Mouse (Mus musculus): ENCODE results near the gene Arhgap4. TPM values are rescaled to one million over a fixed set of nuclear protein-coding genes. Genes with fewer than 3 reads are reported as not detected.

Arhgap4 gene
- polyA plus RNA-seq, 1 experiment from 2014 or later = 3.0 TPM

DNA sequence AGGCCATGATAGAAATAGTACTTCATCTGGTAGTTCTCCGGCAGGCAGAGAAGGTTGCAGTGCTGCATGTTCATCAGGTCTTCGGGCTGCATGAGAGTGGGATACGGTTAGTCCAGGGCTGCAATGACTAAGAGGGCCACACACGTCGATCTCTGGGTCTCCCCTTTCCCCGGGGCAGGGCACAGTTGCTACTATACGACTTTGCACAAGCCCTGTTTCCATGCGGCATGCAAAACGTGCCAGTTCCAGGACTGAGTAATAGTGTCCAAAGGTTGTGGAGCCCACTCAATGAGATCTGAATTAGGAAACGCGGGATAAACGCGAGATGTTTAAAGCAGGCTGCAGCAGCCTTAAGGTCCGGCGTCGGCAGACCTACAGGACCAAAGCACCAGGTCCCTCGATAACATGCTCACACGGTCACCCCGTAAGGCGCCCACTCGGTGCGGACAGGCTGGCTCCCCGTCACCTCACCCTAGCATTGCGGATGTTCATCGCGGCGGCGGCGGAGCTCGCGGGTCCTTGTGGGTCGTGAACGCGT, 316 bp downstream of the Arhgap4 start:
- Histone ChIP-seq H3K36me3 (replicated peaks; ENCODE audit: control insufficient read depth, insufficient read depth) (peaks cover 23% of the 10 kb centered on the region), H3K4me3 (replicated peaks; ENCODE audit: low read length) (peak overlapping the region; percentile 53), H3K27me3 (ENCODE audit: control insufficient read depth, insufficient read depth, low read length) (no peaks in the 10 kb centered on the region), H3K27ac (peak overlapping the region; percentile 72), H3K4me2 (replicated peaks) (peak overlapping the region; percentile 73), H3K9ac (peak overlapping the region; percentile 68), H3K4me1 (replicated peaks; ENCODE audit: control insufficient read depth, insufficient read depth, low read length) (no peaks in the 10 kb centered on the region; the same call in 1 of the 2 replicates), H3K9me3 (ENCODE audit: control insufficient read depth, low read length) (no peaks in the 10 kb centered on the region)
- 22% methylated on average over 34 of the region's 34 CpGs for WGBS
- ATAC-seq (ENCODE audit: low FRiP score) (peak; percentile 49), DNase-seq (ENCODE audit: low spot score) (no peak)

DNA sequence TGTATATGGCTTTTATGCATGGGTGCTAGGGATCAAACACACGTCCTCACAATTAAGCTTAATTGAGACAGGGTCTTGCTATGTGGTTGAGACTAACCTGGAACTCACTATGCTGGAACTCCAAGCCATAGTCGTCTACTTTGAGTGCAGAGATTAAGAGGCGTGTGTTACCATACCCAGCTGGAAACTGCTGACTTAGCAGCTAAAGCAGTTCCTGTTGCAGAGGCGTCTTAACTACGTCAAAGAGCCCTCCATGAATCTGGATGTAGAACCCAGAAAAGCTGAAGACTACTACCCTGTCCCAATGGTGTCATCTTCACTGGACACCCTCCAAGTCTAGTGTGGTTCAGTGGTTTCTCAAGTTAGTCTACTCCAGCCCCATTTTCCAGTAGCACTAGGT, 3.0 kb downstream of the Arhgap4 start:
- H3K9ac ChIP-seq = no peak overlapping the region
- no peaks in the 10 kb centered on the region for H3K9me3 ChIP-seq (ENCODE audit: control insufficient read depth, low read length)
- H3K4me1 ChIP-seq (replicated peaks; ENCODE audit: control insufficient read depth, insufficient read depth, low read length) = peaks cover 5% of the 10 kb centered on the region; the same call in 1 of the 2 replicates
- H3K4me3 ChIP-seq (replicated peaks; ENCODE audit: low read length) = no peak overlapping the region
- no peak overlapping the region for H3K27ac ChIP-seq
- no peak overlapping the region for H3K4me2 ChIP-seq (replicated peaks)
- H3K36me3 ChIP-seq (replicated peaks; ENCODE audit: control insufficient read depth, insufficient read depth) = peaks cover 23% of the 10 kb centered on the region
- ATAC-seq (ENCODE audit: low FRiP score) = no peak
- DNase-seq (ENCODE audit: low spot score) = no peak
- WGBS = 86% methylated on average over 5 of the region's 5 CpGs
- H3K27me3 ChIP-seq (ENCODE audit: control insufficient read depth, insufficient read depth, low read length) = no peaks in the 10 kb centered on the region

DNA sequence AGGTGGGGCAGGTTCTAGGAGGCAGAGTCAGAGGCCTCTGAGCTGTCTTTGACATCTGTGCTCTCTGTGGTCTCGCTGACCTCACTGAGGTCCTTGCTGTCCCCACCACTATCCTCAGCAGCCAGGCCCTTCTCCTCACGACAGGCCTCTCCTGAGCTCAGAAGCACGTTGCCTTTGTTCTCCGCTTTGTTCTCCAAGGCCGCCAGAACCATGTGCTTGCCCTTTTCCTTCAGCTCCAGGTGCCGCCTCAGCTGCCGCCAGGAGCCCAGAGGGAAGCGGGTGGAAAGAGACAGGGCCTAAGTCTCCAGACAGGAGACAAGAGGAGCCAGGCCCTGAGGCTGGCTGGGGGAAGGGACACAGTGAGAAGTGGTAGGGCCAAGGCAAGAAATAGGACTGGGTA, 4.7 kb downstream of the Arhgap4 start:
- Histone ChIP-seq H3K27ac (no peak overlapping the region), H3K36me3 (replicated peaks; ENCODE audit: control insufficient read depth, insufficient read depth) (peaks cover 23% of the 10 kb centered on the region), H3K27me3 (ENCODE audit: control insufficient read depth, insufficient read depth, low read length) (no peaks in the 10 kb centered on the region), H3K4me1 (replicated peaks; ENCODE audit: control insufficient read depth, insufficient read depth, low read length) (peaks cover 5% of the 10 kb centered on the region; the same call in 1 of the 2 replicates), H3K4me2 (replicated peaks) (no peak overlapping the region), H3K9ac (no peak overlapping the region), H3K9me3 (ENCODE audit: control insufficient read depth, low read length) (no peaks in the 10 kb centered on the region), H3K4me3 (replicated peaks; ENCODE audit: low read length) (no peak overlapping the region)
- no peak for DNase-seq (ENCODE audit: low spot score)
- ATAC-seq (ENCODE audit: low FRiP score) = no peak
- 70% methylated on average over 8 of the region's 8 CpGs for WGBS

DNA sequence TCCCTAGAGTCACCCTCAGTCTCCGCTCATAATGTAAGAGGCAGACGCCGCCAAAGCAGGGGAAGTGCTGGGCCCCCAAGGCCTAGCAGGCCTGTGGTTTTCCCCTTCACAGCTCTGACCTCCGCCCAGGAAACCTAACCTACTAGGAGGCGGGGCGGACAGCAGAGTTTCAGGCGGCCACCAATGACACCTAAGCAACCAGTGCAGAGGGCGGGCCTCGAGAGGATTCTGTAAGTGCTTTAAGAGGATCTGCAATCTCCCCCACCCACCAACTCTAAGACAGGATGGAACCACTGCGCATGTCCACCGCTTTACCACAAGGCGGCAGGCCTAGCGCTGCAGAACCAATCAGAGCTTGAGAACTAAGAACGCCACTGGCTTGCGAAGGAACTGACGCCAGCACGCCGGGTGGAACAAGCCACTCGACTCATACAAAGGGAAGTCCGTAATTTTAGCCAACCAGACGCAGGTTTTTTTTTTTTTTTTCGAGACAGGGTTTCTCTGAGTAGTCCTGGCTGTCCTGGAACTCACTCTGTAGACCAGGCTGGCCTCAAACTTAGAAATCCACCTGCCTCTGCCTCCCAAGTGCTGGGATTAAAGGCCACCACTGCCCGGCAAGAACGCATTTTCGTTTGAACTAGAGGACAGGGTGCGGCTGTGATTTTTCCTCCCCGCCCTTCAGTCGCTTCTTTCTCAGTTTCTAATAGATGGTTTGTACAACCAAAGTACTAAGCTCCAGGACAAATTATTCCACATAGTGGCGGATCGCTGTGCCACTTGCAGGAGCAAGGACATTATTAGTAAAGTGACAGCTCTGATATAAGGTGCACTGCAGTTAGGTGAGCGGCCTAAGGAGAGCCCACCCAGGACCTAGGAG, 6.6 kb downstream of the Arhgap4 start:
- WGBS = 27% methylated on average over 31 of the region's 31 CpGs
- Histone ChIP-seq H3K9me3 (ENCODE audit: control insufficient read depth, low read length) (no peaks in the 10 kb centered on the region), H3K4me1 (replicated peaks; ENCODE audit: control insufficient read depth, insufficient read depth, low read length) (peaks cover 5% of the 10 kb centered on the region; the same call in 1 of the 2 replicates), H3K36me3 (replicated peaks; ENCODE audit: control insufficient read depth, insufficient read depth) (peaks cover 23% of the 10 kb centered on the region), H3K4me3 (replicated peaks; ENCODE audit: low read length) (peak overlapping the region; percentile 19; the same call in 1 of the 2 replicates), H3K27me3 (ENCODE audit: control insufficient read depth, insufficient read depth, low read length) (no peaks in the 10 kb centered on the region), H3K27ac (peak overlapping the region; percentile 80), H3K4me2 (replicated peaks) (peak overlapping the region; percentile 47), H3K9ac (peak overlapping the region; percentile 53)
- DNase-seq (ENCODE audit: low spot score) = peak; percentile 86
- ATAC-seq (ENCODE audit: low FRiP score) = peak; percentile 97

DNA sequence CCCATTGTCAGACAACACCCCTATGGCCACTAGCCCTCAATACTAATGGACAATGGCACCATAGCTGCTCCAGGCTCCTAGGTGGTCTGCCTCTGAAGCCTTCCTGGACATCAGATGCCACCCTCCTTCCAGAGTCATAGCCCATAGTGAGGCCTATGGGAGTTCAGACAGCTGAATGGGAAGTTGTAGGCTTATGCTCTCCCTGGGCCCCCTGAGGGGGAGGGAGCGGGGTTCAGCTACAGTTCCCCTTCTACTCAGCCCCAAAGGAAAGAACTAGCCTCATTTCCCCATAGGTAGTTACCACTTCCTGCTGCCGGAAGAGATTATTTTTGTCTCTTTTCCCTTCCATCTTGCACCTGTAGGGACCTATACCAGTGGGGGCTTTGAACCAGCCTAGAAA, 10.1 kb downstream of the Arhgap4 start:
- Histone ChIP-seq H3K4me2 (replicated peaks) (no peak overlapping the region), H3K9me3 (ENCODE audit: control insufficient read depth, low read length) (no peaks in the 10 kb centered on the region), H3K27me3 (ENCODE audit: control insufficient read depth, insufficient read depth, low read length) (no peaks in the 10 kb centered on the region), H3K9ac (no peak overlapping the region), H3K36me3 (replicated peaks; ENCODE audit: control insufficient read depth, insufficient read depth) (no peaks in the 10 kb centered on the region), H3K27ac (no peak overlapping the region), H3K4me1 (replicated peaks; ENCODE audit: control insufficient read depth, insufficient read depth, low read length) (0 out of 2 replicates have a peak, but pooled peaks cover 5% of the 10 kb centered on the region), H3K4me3 (replicated peaks; ENCODE audit: low read length) (no peak overlapping the region)
- 78% methylated on average over 2 of the region's 2 CpGs for WGBS
- ATAC-seq (ENCODE audit: low FRiP score) (no peak), DNase-seq (ENCODE audit: low spot score) (no peak)

DNA sequence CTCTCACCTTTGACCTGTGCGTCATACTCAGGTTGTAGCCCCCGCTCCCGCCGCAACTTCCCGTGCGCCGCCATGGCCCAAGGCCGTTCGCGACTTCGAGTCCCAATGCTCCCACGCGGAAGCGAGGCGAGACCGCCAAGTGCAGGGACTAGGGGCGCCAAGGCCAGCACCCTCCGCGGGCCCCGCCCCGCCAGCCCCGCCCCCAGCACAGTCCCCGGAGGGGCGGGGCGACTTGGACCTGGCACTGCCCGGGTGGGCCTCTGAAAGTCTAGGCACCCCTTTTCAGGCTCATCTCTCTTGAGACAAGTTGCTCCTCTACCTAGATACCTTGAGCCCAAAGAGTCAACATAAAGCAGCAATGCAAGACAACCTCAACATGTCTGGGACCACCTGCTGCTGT, 10.5 kb downstream of the Arhgap4 start:
- WGBS = 19% methylated on average over 26 of the region's 26 CpGs
- Histone ChIP-seq H3K36me3 (replicated peaks; ENCODE audit: control insufficient read depth, insufficient read depth) (no peaks in the 10 kb centered on the region), H3K4me2 (replicated peaks) (peak overlapping the region; percentile 19; the same call in 1 of the 2 replicates), H3K9ac (no peak overlapping the region), H3K27me3 (ENCODE audit: control insufficient read depth, insufficient read depth, low read length) (no peaks in the 10 kb centered on the region), H3K9me3 (ENCODE audit: control insufficient read depth, low read length) (no peaks in the 10 kb centered on the region), H3K27ac (no peak overlapping the region), H3K4me1 (replicated peaks; ENCODE audit: control insufficient read depth, insufficient read depth, low read length) (0 out of 2 replicates have a peak, but pooled peaks cover 5% of the 10 kb centered on the region), H3K4me3 (replicated peaks; ENCODE audit: low read length) (no peak overlapping the region)
- ATAC-seq (ENCODE audit: low FRiP score) = no peak
- no peak for DNase-seq (ENCODE audit: low spot score)

DNA sequence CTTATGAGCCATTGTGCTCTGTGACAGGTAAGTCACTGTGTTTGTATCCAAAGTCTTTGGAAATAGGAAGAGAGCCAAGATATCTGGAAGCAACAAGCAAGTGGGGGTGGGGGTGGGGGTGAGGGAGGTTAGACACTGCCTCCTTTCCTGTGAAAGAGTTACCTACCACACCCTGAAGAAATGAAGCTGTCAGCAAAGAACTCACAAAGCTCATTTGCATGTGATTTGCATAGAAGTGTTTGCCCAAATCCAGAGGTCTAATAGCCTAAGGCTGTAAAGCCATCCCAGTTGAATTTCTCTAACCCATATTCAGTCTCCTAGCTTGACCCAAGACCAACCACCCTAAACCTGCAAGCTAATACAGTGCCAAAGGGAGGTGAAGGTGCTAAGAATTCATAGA, 11.2 kb downstream of the Arhgap4 start:
- Histone ChIP-seq H3K27me3 (ENCODE audit: control insufficient read depth, insufficient read depth, low read length) (no peaks in the 10 kb centered on the region), H3K9me3 (ENCODE audit: control insufficient read depth, low read length) (no peaks in the 10 kb centered on the region), H3K9ac (no peak overlapping the region), H3K4me1 (replicated peaks; ENCODE audit: control insufficient read depth, insufficient read depth, low read length) (0 out of 2 replicates have a peak, but pooled peaks cover 5% of the 10 kb centered on the region), H3K36me3 (replicated peaks; ENCODE audit: control insufficient read depth, insufficient read depth) (no peaks in the 10 kb centered on the region), H3K4me3 (replicated peaks; ENCODE audit: low read length) (no peak overlapping the region), H3K27ac (no peak overlapping the region), H3K4me2 (replicated peaks) (no peak overlapping the region)
- no peak for DNase-seq (ENCODE audit: low spot score)
- no peak for ATAC-seq (ENCODE audit: low FRiP score)

DNA sequence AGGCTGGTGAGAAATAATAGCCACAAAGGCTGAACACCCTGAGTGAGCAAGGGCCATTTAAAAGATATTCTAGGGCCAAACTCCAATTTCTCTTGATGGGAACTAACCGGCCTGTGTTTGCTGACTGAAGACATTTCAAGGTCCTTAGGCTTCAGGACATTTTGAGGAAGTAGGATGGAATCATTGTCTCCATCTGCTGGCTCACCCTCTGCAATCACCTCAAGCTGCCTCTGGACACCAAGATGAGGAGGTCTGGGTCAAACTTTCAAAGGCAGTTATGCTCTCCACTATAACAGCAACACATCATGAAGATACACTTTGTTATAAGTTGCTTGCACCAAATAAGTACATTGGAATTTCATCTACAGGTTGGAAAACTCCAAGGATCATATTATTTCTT, 11.6 kb downstream of the Arhgap4 start:
- Histone ChIP-seq H3K4me1 (replicated peaks; ENCODE audit: control insufficient read depth, insufficient read depth, low read length) (0 out of 2 replicates have a peak, but pooled peaks cover 5% of the 10 kb centered on the region), H3K36me3 (replicated peaks; ENCODE audit: control insufficient read depth, insufficient read depth) (no peaks in the 10 kb centered on the region), H3K27ac (no peak overlapping the region), H3K27me3 (ENCODE audit: control insufficient read depth, insufficient read depth, low read length) (no peaks in the 10 kb centered on the region), H3K4me3 (replicated peaks; ENCODE audit: low read length) (no peak overlapping the region), H3K9ac (no peak overlapping the region), H3K9me3 (ENCODE audit: control insufficient read depth, low read length) (no peaks in the 10 kb centered on the region), H3K4me2 (replicated peaks) (no peak overlapping the region)
- WGBS = 79% methylated on average over 1 of the region's 1 CpGs
- ATAC-seq (ENCODE audit: low FRiP score) = no peak
- no peak for DNase-seq (ENCODE audit: low spot score)

DNA sequence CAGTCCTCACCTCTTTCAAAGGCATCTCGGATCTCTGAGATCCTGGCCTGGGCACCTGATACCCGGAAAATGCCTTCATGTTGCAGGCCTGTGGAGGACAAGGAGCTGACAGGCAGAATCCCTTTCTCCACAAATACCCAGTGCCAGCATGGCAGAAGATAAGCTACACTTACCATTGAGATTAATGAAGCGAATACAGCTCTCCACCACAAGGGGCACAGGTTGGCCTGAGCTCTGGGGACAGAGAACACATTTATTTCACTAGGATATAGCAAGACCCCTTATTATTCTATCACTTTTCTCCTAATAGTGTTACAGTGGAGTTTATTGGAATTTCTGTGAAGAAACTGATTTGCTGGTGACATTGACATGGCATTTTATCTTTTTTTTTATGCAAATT, 23.7 kb downstream of the Arhgap4 start:
- H3K27ac ChIP-seq = no peak overlapping the region

More for the DNA sequence above, 23.7 kb downstream of the Arhgap4 start:
- Histone ChIP-seq H3K4me3 (replicated peaks; ENCODE audit: low read length) (no peak overlapping the region), H3K27me3 (ENCODE audit: control insufficient read depth, insufficient read depth, low read length) (no peaks in the 10 kb centered on the region), H3K36me3 (replicated peaks; ENCODE audit: control insufficient read depth, insufficient read depth) (no peaks in the 10 kb centered on the region), H3K4me2 (replicated peaks) (no peak overlapping the region), H3K9ac (no peak overlapping the region), H3K9me3 (ENCODE audit: control insufficient read depth, low read length) (no peaks in the 10 kb centered on the region), H3K4me1 (replicated peaks; ENCODE audit: control insufficient read depth, insufficient read depth, low read length) (no peaks in the 10 kb centered on the region)
- no peak for ATAC-seq (ENCODE audit: low FRiP score)
- no peak for DNase-seq (ENCODE audit: low spot score)
- WGBS = 79% methylated on average over 3 of the region's 3 CpGs
